Mouse (Mus musculus) heart, embryonic 10.5 days (tissue): ENCODE results near the gene Zfp978. TPM values are rescaled to one million over a fixed set of nuclear protein-coding genes. Genes with fewer than 3 reads are reported as not detected.
"Not testable (repeated sequence)": the region's sequence is repeated elsewhere in the genome, so short reads cannot be mapped to it uniquely, and the experiment has no call there.

ENCODE experiments used
- DNase-seq: peaks from one replicate; pipeline ENCODE4 v3.0.0-alpha.2; 2017; ENCODE audit warnings: low spot score
- H3K27ac ChIP-seq: fragments of 300-500 bp; sonication (generic); 2 replicates; pipeline ENCODE4 v1.5.1; 2016; ENCODE audit warnings: mild to moderate bottlenecking
- H3K27me3 ChIP-seq: fragments of 300-500 bp; sonication (generic); 2 replicates; pipeline ENCODE4 v1.6.1; 2016; ENCODE audit warnings: mild to moderate bottlenecking; ENCODE audit not compliant: poor library complexity, insufficient read depth, severe bottlenecking
- H3K36me3 ChIP-seq: fragments of 300-500 bp; sonication (generic); 2 replicates; pipeline ENCODE4 v1.6.1; 2016; ENCODE audit warnings: mild to moderate bottlenecking, moderate library complexity
- H3K4me1 ChIP-seq: fragments of 300-500 bp; sonication (generic); 2 replicates; pipeline ENCODE4 v1.6.1; 2016; ENCODE audit warnings: mild to moderate bottlenecking
- H3K4me3 ChIP-seq: fragments of 300-500 bp; sonication (generic); 2 replicates; pipeline ENCODE4 v1.5.1; 2016; ENCODE audit warnings: mild to moderate bottlenecking, moderate library complexity
- H3K9me3 ChIP-seq: fragments of 300-500 bp; sonication (generic); 2 replicates; pipeline ENCODE4 v1.6.1; 2016; ENCODE audit warnings: mild to moderate bottlenecking, moderate library complexity
- WGBS: fragments of 180-500 bp; shearing (Covaris S2); methylation state at CpG from one replicate; pipeline ENCODE4 v1.1.7; 2016; 5-methylcytosine and 5-hydroxymethylcytosine counted together
- polyA plus RNA-seq: library from polyadenylated mRNA; unstranded; fragments of >200 nt; fragmentation: Nextera tagmentation; extraction: Ambion mirVana; gene quantifications from 2 replicates; pipeline ENCODE4 v1.2.1, GENCODE M21; 2016

Gene Zfp978
- 0.14 and 0.26 TPM in 2 replicates for polyA plus RNA-seq

GRCm38 (mm10) chr4:147361003-147361402, at the start of gene Zfp978:
Gene Zfp978 (plus strand): TSS chr4:147361303.
- not testable (repeated sequence) for H3K4me1 ChIP-seq, H3K9me3 ChIP-seq, DNase-seq, H3K36me3 ChIP-seq, H3K4me3 ChIP-seq, H3K27me3 ChIP-seq, H3K27ac ChIP-seq
- no CpG with 5 or more reads among the region's 6 CpGs for WGBS

GRCm38 (mm10) chr4:147335036-147335690, 25.9 kb upstream of the Zfp978 start:
- not testable (repeated sequence) for H3K27ac ChIP-seq, DNase-seq, H3K36me3 ChIP-seq, H3K27me3 ChIP-seq, H3K4me1 ChIP-seq, H3K4me3 ChIP-seq
- peaks cover 59% of the 10 kb centered on the region for H3K9me3 ChIP-seq
- WGBS = 84% methylated on average over 2 of the region's 2 CpGs

- not testable (repeated sequence) for H3K27me3 ChIP-seq, H3K36me3 ChIP-seq, H3K4me1 ChIP-seq, H3K4me3 ChIP-seq, H3K27ac ChIP-seq
- peak; percentile 83 for DNase-seq
- 23% methylated on average over 1 of the region's 1 CpGs for WGBS
- H3K9me3 ChIP-seq = peaks cover 62% of the 10 kb centered on the region
Measured at GRCm38 (mm10) chr4:147335691-147336367, 25.3 kb upstream of the Zfp978 start.

GRCm38 (mm10) chr4:147336368-147337195, 24.5 kb upstream of the Zfp978 start:
- DNase-seq = peak; percentile 79
- not testable (repeated sequence) for H3K27me3 ChIP-seq, H3K36me3 ChIP-seq, H3K27ac ChIP-seq, H3K4me3 ChIP-seq, H3K4me1 ChIP-seq
- WGBS = 62% methylated on average over 6 of the region's 6 CpGs
- peaks cover 64% of the 10 kb centered on the region for H3K9me3 ChIP-seq

GRCm38 (mm10) chr4:147337520-147337919, 23.6 kb upstream of the Zfp978 start:
- WGBS = 84% methylated on average over 2 of the region's 2 CpGs
- peak; percentile 28 for DNase-seq
- H3K9me3 ChIP-seq = peaks cover 64% of the 10 kb centered on the region

GRCm38 (mm10) chr4:147338032-147338610, 23.0 kb upstream of the Zfp978 start:
- peaks cover 65% of the 10 kb centered on the region for H3K9me3 ChIP-seq
- no peak overlapping the region for H3K27ac ChIP-seq
- 67% methylated on average over 5 of the region's 5 CpGs for WGBS
- H3K4me1 ChIP-seq = no peaks in the 10 kb centered on the region
- H3K4me3 ChIP-seq = no peak overlapping the region
- DNase-seq = peak; percentile 75
- no peaks in the 10 kb centered on the region for H3K36me3 ChIP-seq
- no peaks in the 10 kb centered on the region for H3K27me3 ChIP-seq

More at GRCm38 (mm10) chr4:147337520-147337919, 23.6 kb upstream of the Zfp978 start:
- H3K27ac ChIP-seq, H3K4me1 ChIP-seq, H3K36me3 ChIP-seq, H3K4me3 ChIP-seq, H3K27me3 ChIP-seq: not testable (repeated sequence)

- whole genome bisulfite sequencing = 74% methylated on average over 3 of the region's 3 CpGs
- H3K27ac ChIP-seq, H3K36me3 ChIP-seq, H3K27me3 ChIP-seq, DNase-seq, H3K4me1 ChIP-seq, H3K4me3 ChIP-seq: not testable (repeated sequence)
- H3K9me3 ChIP-seq = peaks cover 71% of the 10 kb centered on the region
Measured at GRCm38 (mm10) chr4:147338706-147339105, 22.4 kb upstream of the Zfp978 start.

- not testable (repeated sequence) for H3K27me3 ChIP-seq, H3K4me3 ChIP-seq, H3K36me3 ChIP-seq, H3K27ac ChIP-seq, H3K4me1 ChIP-seq
- H3K9me3 ChIP-seq = peaks cover 69% of the 10 kb centered on the region
- DNase-seq = peak; percentile 68
- 67% methylated on average over 7 of the region's 7 CpGs for WGBS
Measured at GRCm38 (mm10) chr4:147339601-147340219, 21.4 kb upstream of the Zfp978 start.

- H3K4me3 ChIP-seq, H3K27me3 ChIP-seq, H3K4me1 ChIP-seq, H3K27ac ChIP-seq, H3K36me3 ChIP-seq: not testable (repeated sequence)
- 59% methylated on average over 3 of the region's 3 CpGs for WGBS
- peaks cover 65% of the 10 kb centered on the region for H3K9me3 ChIP-seq
- peak; percentile 55 for DNase-seq
Measured at GRCm38 (mm10) chr4:147340236-147340635, 20.9 kb upstream of the Zfp978 start.

- peak; percentile 66 for DNase-seq
- not testable (repeated sequence) for H3K36me3 ChIP-seq, H3K27ac ChIP-seq, H3K4me1 ChIP-seq, H3K4me3 ChIP-seq, H3K27me3 ChIP-seq
- WGBS = 76% methylated on average over 3 of the region's 3 CpGs
- peaks cover 59% of the 10 kb centered on the region for H3K9me3 ChIP-seq
Measured at GRCm38 (mm10) chr4:147340876-147341275, 20.2 kb upstream of the Zfp978 start.

GRCm38 (mm10) chr4:147343042-147343908, 17.8 kb upstream of the Zfp978 start:
- H3K27ac ChIP-seq, H3K27me3 ChIP-seq, H3K4me1 ChIP-seq, H3K4me3 ChIP-seq, H3K36me3 ChIP-seq: not testable (repeated sequence)
- peak; percentile 87 for DNase-seq
- WGBS = 74% methylated on average over 6 of the region's 6 CpGs
- H3K9me3 ChIP-seq = peaks cover 49% of the 10 kb centered on the region

GRCm38 (mm10) chr4:147345061-147345554, 16.0 kb upstream of the Zfp978 start:
- peaks cover 51% of the 10 kb centered on the region for H3K9me3 ChIP-seq

More at GRCm38 (mm10) chr4:147345061-147345554, 16.0 kb upstream of the Zfp978 start:
- not testable (repeated sequence) for DNase-seq, H3K4me3 ChIP-seq, H3K4me1 ChIP-seq, H3K27me3 ChIP-seq, H3K27ac ChIP-seq, H3K36me3 ChIP-seq
- WGBS = 81% methylated on average over 2 of the region's 2 CpGs
